Mouse (Mus musculus): ENCODE measurements around the gene Slc38a2. TPM values are rescaled to one million over a fixed set of nuclear protein-coding genes. Genes with fewer than 3 reads are reported as not detected.

Slc38a2 gene
- polyA plus RNA-seq, 1 experiment from 2014 or later: 57.6 TPM

DNA sequence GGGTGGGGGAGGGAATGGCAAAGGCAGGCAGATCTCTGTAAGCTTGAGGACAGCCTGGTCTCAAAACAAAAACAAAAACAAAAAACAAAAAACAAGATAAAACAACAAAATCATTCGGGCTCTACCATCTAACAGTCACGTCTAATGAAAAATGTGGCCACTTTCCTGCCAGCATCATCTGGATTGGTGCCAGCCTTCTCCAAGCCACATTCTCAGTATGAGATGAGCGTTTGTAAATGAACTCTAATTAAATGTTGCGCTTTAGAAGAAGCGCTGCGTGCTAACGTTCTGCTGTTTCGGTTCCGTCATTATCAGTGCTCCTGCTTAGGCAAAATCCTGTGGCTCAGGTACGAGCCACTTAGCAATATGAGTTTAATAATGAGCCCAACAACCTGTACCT lies 47.0 kb downstream of the Slc38a2 start:
- ATAC-seq: no peak
- whole genome bisulfite sequencing (ENCODE audit: insufficient replicate concordance): 84% methylated on average over 10 of the region's 10 CpGs

DNA sequence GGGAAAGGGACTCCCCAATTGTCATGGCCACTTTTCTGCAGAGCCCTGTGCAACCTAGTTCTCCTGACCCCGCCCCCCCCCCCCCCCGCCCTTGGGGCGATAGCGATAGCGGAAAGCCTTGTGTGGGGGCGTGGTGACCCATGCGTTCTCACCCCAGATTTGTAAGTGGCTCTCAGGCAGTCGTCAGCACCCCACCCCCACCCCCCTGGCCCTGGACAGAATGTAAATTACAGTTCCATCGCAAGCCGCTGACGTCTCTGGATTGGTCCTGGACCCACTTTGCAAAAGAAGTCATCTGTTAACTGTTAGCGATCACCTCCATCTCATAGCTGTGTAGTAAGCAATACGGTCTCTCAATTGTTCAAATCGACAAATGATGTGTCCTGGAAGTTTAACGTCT lies 52.2 kb downstream of the Slc38a2 start:
- H3K4me1 ChIP-seq: peaks cover 24% of the 10 kb centered on the region
- no peak overlapping the region for H3K4me3 ChIP-seq
- no peaks in the 10 kb centered on the region for H3K9me3 ChIP-seq (replicated peaks)
- no peak for ATAC-seq
- no peaks in the 10 kb centered on the region for H3K36me3 ChIP-seq
- no peak overlapping the region for H3K9ac ChIP-seq
- no peaks in the 10 kb centered on the region for H3K27me3 ChIP-seq (replicated peaks)
- 27% methylated on average over 15 of the region's 15 CpGs for WGBS (ENCODE audit: insufficient replicate concordance)
- peak overlapping the region; percentile 43 for H3K4me2 ChIP-seq
- no peak overlapping the region for H3K27ac ChIP-seq

More for the DNA sequence above, 47.0 kb downstream of the Slc38a2 start:
- no peaks in the 10 kb centered on the region for H3K27me3 ChIP-seq (replicated peaks)
- H3K9me3 ChIP-seq (replicated peaks): no peaks in the 10 kb centered on the region
- H3K4me3 ChIP-seq: no peak overlapping the region
- no peak overlapping the region for H3K9ac ChIP-seq
- H3K4me2 ChIP-seq: no peak overlapping the region
- H3K36me3 ChIP-seq: no peaks in the 10 kb centered on the region
- H3K4me1 ChIP-seq: peaks cover 21% of the 10 kb centered on the region
- H3K27ac ChIP-seq: no peak overlapping the region

DNA sequence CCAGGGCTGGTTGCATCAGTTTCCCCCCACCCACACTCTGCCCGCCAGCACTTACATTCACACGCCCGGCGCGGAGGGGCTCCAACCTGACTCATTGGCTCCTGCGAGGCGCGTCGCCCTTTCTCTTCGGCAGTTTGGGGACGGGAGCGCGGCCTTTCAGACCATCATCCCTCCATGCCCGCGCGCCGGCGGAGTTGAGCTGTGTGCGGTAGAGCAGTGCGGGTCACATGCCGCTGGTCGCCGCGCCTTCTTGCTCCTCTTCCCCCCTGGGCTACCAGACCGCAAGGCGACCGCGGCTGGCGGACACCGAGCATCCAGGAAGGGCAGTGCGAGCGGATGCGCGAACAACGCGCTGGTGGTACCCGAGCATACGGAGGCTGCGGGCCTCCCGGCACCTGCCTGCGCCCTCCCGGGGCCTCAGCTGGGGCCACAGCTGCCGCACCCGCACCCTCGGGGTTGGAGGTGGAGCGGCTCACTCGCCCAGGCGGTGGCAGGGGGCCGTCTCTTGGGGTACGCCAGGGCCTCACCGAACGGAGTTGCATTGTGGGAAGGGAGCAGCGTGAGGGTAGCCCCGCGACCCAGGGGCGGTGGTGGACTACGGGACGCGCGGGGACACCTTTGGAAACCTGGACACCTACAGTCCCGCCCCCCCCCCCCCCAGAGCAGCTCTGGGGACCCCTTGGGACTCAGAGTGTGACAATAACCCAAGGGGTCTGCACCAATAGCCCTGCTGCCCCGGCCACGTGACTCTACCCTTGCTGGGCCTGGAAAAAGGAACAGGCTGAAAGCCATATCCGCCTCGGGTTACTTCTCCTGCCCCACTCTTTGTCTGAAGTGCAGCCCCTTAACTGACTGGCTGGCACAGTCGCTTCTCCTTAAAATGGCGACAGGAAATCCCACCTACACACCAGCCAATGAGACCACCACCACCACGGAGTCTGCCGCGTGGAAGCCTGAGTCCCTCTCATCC lies 56.8 kb downstream of the Slc38a2 start, which contains the start of gene Slc38a1:
Gene Slc38a1 (minus strand): TSS at position 478 of the 970 bp plus-strand sequence.
- under 1% methylated on average over 53 of the region's 70 CpGs for WGBS (ENCODE audit: insufficient replicate concordance)
- Histone ChIP-seq H3K36me3 (peaks cover 4% of the 10 kb centered on the region), H3K4me1 (peaks cover 55% of the 10 kb centered on the region)

DNA sequence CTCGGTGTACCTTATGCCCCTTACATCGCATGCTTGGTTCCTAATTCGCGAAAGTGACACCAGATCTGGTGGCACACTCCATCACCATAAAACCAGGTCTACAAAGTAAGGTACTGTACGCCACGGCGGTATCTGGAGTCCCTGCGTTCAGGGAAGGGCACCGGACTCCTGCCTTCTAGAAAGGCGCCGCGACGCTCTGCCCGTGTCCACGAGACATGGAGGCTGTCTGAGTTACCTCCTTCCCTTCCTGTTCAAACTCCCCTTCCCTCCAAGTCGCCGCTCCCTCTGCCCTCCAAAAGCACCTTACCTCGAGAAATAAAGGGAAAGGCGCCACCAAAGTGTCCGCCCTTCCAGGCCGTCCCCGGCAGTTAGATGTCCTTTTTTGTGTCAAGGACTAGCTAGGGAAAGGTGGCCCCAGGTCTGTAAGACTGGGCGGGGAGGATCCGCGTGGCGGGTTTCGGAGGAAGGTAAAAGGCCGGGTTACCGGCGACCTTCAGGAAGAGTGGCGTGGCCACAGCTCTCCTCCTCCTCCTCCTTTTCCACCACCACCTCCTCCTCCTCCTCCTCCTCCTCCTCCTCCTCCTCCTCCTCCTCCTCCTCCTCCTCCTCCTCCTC lies 57.6 kb downstream of the Slc38a2 start:
- H3K9ac ChIP-seq: peak overlapping the region; percentile 78
- H3K9me3 ChIP-seq (replicated peaks): no peaks in the 10 kb centered on the region
- ATAC-seq: peak; percentile 44
- peak overlapping the region; percentile 98 for H3K4me2 ChIP-seq
- peaks cover 12% of the 10 kb centered on the region for H3K36me3 ChIP-seq
- WGBS (ENCODE audit: insufficient replicate concordance): under 1% methylated on average over 31 of the region's 31 CpGs
- H3K27me3 ChIP-seq (replicated peaks): no peaks in the 10 kb centered on the region
- H3K4me1 ChIP-seq: peaks cover 47% of the 10 kb centered on the region
- peak overlapping the region; percentile 72 for H3K4me3 ChIP-seq
- H3K27ac ChIP-seq: peak overlapping the region; percentile 83

More for the DNA sequence above, 56.8 kb downstream of the Slc38a2 start, which contains the start of gene Slc38a1:
- Histone ChIP-seq H3K4me2 (peak within 1 kb of the TSS; percentile 98), H3K9ac (peak within 1 kb of the TSS; percentile 78), H3K27me3 (replicated peaks) (no peaks in the 10 kb centered on the region), H3K4me3 (peak within 1 kb of the TSS; percentile 72), H3K9me3 (replicated peaks) (no peaks in the 10 kb centered on the region), H3K27ac (peak within 1 kb of the TSS; percentile 83)
- ATAC-seq: peak; percentile 74

DNA sequence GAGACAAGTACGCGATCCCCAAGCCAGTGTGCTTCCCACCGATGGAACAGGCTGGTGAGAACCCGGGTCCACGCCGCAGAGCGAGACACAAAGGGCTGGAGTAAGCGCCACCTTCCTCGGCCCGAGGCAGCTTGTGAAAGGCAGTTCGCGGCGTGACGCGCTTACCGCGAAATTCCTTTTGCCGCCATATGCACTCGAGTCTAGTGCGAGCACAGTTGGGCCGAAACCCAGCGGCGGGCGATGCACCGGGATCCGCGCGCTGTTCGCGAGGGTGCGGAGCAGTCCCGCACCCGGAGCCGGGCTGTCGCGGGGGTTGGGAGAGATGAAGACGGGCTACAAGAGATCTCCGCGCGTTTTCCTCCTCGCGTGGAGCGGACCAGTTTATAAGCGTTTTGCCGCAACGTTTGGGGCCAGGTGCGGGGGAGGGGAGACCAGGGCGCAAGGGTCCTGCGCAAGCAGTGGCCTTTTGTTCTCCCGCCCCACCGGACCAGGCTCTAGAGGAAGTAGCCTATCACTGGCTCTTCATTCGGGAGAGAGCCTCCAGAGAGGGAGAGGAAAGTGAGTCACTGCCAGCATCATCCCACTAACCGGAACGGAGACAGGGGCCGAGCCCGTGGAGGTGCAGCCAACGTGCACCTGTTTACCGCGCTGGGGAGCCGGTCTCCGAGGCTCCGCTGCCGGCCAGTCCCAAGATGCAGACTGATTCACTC lies 58.3 kb downstream of the Slc38a2 start:
- Histone ChIP-seq H3K36me3 (peaks cover 17% of the 10 kb centered on the region), H3K9me3 (replicated peaks) (no peaks in the 10 kb centered on the region), H3K9ac (peak overlapping the region; percentile 78), H3K4me2 (peak overlapping the region; percentile 98), H3K4me1 (peaks cover 44% of the 10 kb centered on the region), H3K27ac (peak overlapping the region; percentile 83), H3K27me3 (replicated peaks) (no peaks in the 10 kb centered on the region), H3K4me3 (peak overlapping the region; percentile 72)
- peak; percentile 48 for ATAC-seq
- under 1% methylated on average over 63 of the region's 63 CpGs for WGBS (ENCODE audit: insufficient replicate concordance)

DNA sequence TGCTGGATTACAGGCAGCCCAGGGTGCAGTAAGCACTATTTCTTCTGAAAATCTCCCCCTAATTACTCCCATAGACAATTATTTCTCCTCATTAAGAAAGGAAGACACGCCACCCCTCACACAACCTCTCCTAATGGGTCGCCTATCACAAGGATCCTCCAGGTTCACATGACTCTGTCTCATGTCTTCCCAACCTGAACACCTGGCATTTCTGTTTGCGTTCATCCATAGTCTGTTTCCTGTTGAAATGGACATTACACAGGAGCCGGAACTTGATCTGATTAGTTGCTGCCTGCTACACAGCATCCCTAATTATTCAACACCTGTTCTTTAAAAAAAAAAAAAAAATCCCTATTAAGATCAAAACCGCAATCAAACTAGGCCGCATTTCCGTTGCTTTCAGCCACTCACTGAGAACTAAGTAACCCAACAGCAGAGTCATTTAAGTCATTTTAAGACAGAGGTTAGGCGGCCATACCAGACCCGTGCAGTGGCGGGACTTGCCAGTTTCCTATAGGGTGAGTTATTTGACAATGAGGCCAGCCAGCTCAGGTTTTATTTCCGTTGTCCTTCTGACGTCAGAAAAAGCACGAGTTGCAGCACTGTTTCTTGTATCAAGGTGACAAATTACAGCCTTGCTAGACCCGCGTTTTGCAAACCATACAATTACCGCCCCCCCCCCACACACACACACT lies 59.1 kb downstream of the Slc38a2 start:
- ATAC-seq: 0 out of 2 replicates have a peak, but pooled peaks have one; percentile 35

DNA sequence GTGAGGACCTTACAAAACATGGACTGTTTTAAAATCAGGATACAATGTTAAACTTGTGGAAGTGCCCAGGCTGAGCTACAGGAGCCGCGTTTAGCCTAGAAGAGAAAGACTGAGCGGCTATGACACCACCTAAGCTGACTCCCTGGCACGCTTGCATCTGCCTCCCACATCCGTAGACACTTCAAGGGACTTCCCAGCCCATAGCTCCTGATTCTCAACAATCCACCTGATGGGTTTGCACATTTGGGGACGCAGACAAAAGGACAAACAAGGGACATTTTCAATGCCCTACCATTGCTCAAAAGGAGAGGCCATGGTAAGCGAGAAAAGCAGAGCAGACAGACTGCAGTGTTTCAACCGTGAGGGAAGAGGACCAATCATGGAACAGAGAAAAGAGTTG lies 59.9 kb downstream of the Slc38a2 start:
- H3K27me3 ChIP-seq (replicated peaks): no peaks in the 10 kb centered on the region
- H3K9ac ChIP-seq: peak overlapping the region; percentile 78; the same call in 1 of the 2 replicates
- H3K4me1 ChIP-seq: peaks cover 44% of the 10 kb centered on the region
- H3K36me3 ChIP-seq: peaks cover 33% of the 10 kb centered on the region
- ATAC-seq: no peak
- 0 out of 2 replicates have a peak overlapping the region, but pooled peaks have one; percentile 1 for H3K4me3 ChIP-seq
- 74% methylated on average over 8 of the region's 8 CpGs for WGBS (ENCODE audit: insufficient replicate concordance)
- peak overlapping the region; percentile 98 for H3K4me2 ChIP-seq
- H3K27ac ChIP-seq: no peak overlapping the region
- no peaks in the 10 kb centered on the region for H3K9me3 ChIP-seq (replicated peaks)

More for the DNA sequence above, 59.1 kb downstream of the Slc38a2 start:
- H3K9me3 ChIP-seq (replicated peaks): no peaks in the 10 kb centered on the region
- H3K36me3 ChIP-seq: peaks cover 25% of the 10 kb centered on the region
- H3K9ac ChIP-seq: peak overlapping the region; percentile 78
- no peaks in the 10 kb centered on the region for H3K27me3 ChIP-seq (replicated peaks)
- WGBS (ENCODE audit: insufficient replicate concordance): 8% methylated on average over 16 of the region's 16 CpGs
- H3K4me3 ChIP-seq: peak overlapping the region; percentile 72
- peaks cover 44% of the 10 kb centered on the region for H3K4me1 ChIP-seq
- H3K4me2 ChIP-seq: peak overlapping the region; percentile 98
- peak overlapping the region; percentile 83; the same call in 1 of the 2 replicates for H3K27ac ChIP-seq

DNA sequence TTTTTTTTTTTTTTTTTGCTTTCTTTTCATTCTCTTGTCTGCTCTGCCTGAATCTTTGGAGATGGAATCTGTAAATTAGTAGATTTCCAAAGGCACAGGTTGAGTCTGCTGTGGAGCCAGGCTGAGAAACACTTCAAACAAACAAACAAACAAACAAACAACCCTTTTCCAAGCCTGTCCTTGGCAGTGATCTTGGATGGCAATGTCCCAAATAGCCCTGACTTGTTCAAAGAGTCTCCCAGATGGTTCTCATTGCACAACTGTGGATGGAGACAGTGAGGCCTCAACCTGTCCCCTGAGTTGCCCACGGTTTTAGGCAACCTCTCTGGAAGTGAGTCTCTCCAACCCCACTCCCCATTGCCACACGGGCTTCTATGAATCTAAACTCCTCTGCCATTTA lies 60.9 kb downstream of the Slc38a2 start:
- Histone ChIP-seq H3K27me3 (replicated peaks) (no peaks in the 10 kb centered on the region), H3K4me2 (no peak overlapping the region), H3K4me1 (peaks cover 42% of the 10 kb centered on the region), H3K27ac (no peak overlapping the region), H3K9ac (no peak overlapping the region), H3K36me3 (peaks cover 41% of the 10 kb centered on the region), H3K9me3 (replicated peaks) (no peaks in the 10 kb centered on the region), H3K4me3 (no peak overlapping the region)
- no peak for ATAC-seq
- 68% methylated on average over 2 of the region's 2 CpGs for WGBS (ENCODE audit: insufficient replicate concordance)

DNA sequence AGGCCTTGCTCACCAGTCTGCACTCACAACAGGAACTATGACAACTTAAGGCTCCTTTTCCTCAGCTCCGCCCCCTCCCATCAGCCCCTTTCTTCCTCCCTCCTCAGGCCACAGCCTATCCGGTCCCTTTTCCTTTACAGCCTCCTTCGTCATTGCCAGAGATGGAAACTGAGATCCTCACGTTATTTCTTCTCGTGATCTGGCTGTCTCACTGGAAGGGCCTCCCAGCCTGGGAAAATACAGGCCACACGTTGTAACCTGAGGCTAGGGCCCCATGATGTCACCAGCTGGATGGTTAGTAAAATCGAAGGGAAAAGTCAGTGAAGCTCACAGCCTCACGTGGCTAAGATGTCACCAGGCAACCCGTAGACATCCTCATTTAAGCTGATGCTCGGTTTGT lies 61.4 kb downstream of the Slc38a2 start:
- Histone ChIP-seq H3K4me1 (peaks cover 39% of the 10 kb centered on the region), H3K4me3 (no peak overlapping the region), H3K4me2 (peak overlapping the region; percentile 29), H3K9ac (no peak overlapping the region), H3K36me3 (peaks cover 46% of the 10 kb centered on the region), H3K27me3 (replicated peaks) (no peaks in the 10 kb centered on the region), H3K9me3 (replicated peaks) (no peaks in the 10 kb centered on the region), H3K27ac (no peak overlapping the region)
- WGBS (ENCODE audit: insufficient replicate concordance): 46% methylated on average over 10 of the region's 10 CpGs
- ATAC-seq: no peak

All from liver, embryonic 12.5 days (tissue).